Mouse (Mus musculus): Measurements from ENCODE around the gene Smad6.
A peak's percentile ranks its signal among the peaks of the same experiment; 100 is the strongest.

The Smad6 gene

GRCm38 (mm10) chr9:63982937-63983632 lies 38.8 kb downstream of the Smad6 start:
- DNase-seq = no peak

- no peak for DNase-seq
Observed at GRCm38 (mm10) chr9:63981912-63982311, 39.9 kb downstream of the Smad6 start.

- DNase-seq = no peak
Observed at GRCm38 (mm10) chr9:63981371-63981770, 40.5 kb downstream of the Smad6 start.

GRCm38 (mm10) chr9:63980179-63981086 lies 41.4 kb downstream of the Smad6 start:
- DNase-seq = no peak

GRCm38 (mm10) chr9:63979275-63979674 lies 42.6 kb downstream of the Smad6 start:
- no peak for DNase-seq

- DNase-seq = no peak
Observed at GRCm38 (mm10) chr9:63978682-63979081, 43.2 kb downstream of the Smad6 start.

GRCm38 (mm10) chr9:63975996-63976395 lies 45.9 kb downstream of the Smad6 start:
- DNase-seq = no peak

- DNase-seq = no peak
Observed at GRCm38 (mm10) chr9:63974258-63975023, 47.4 kb downstream of the Smad6 start.

- DNase-seq = no peak
Observed at GRCm38 (mm10) chr9:63973662-63974190, 48.1 kb downstream of the Smad6 start.

- no peak for DNase-seq
Observed at GRCm38 (mm10) chr9:63972576-63973290, 49.1 kb downstream of the Smad6 start.

- DNase-seq = no peak
Observed at GRCm38 (mm10) chr9:63971557-63971956, 50.3 kb downstream of the Smad6 start.

GRCm38 (mm10) chr9:63970836-63971235 lies 51.0 kb downstream of the Smad6 start:
- DNase-seq = no peak

GRCm38 (mm10) chr9:63970388-63970787 lies 51.5 kb downstream of the Smad6 start:
- peak in 1 of 2 experiments; percentile 58 for DNase-seq

GRCm38 (mm10) chr9:63969467-63969866 lies 52.4 kb downstream of the Smad6 start:
- DNase-seq = no peak

GRCm38 (mm10) chr9:63968592-63968991 lies 53.3 kb downstream of the Smad6 start:
- DNase-seq = peak; percentile 92 to 96

GRCm38 (mm10) chr9:63967408-63968172 lies 54.3 kb downstream of the Smad6 start:
- DNase-seq = no peak

- DNase-seq = peak; percentile 62 to 81
Observed at GRCm38 (mm10) chr9:63965579-63965981, 56.3 kb downstream of the Smad6 start.

GRCm38 (mm10) chr9:63961881-63962280 lies 60.0 kb downstream of the Smad6 start:
- no peak for DNase-seq

GRCm38 (mm10) chr9:63960829-63961185 lies 61.1 kb downstream of the Smad6 start:
- no peak for DNase-seq

- DNase-seq = peak; percentile 70 to 84
Observed at GRCm38 (mm10) chr9:63959933-63960828, 61.7 kb downstream of the Smad6 start.

Measured in kidney, adult 8-10 months (tissue).